Mouse (Mus musculus) lung, postnatal 0 days (tissue): ENCODE measurements around the gene Grik2. TPM values are rescaled to one million over a fixed set of nuclear protein-coding genes. Genes with fewer than 3 reads are reported as not detected.

Experiments used
- ATAC-seq: fragments of 200-750 bp; cut with Nextera tagmentation; 2 replicates; pipeline ENCODE4 v1.8.0; 2017; ENCODE audit warnings: moderate library complexity
- DNase-seq: peaks from one replicate; pipeline ENCODE4 v3.0.0-alpha.2; 2016; ENCODE audit warnings: low spot score
- H3K27ac ChIP-seq: fragments of 300-500 bp; sonication (generic); 2 replicates; pipeline ENCODE4 v1.5.1; 2014; ENCODE audit warnings: antibody characterized with exemption, mild to moderate bottlenecking, low read length, mixed read lengths
- H3K27me3 ChIP-seq: fragments of 300-500 bp; sonication (generic); replicated peaks from 2 replicates; pipeline ENCODE4 v1.6.1; 2014; ENCODE audit warnings: low read length, mixed read lengths; ENCODE audit not compliant: insufficient read depth
- H3K36me3 ChIP-seq: fragments of 300-500 bp; sonication (generic); 2 replicates; pipeline ENCODE4 v1.6.1; 2014; ENCODE audit warnings: low read length, mixed read lengths; ENCODE audit not compliant: insufficient read depth
- H3K4me1 ChIP-seq: fragments of 300-500 bp; sonication (generic); 2 replicates; pipeline ENCODE4 v1.6.1; 2014; ENCODE audit warnings: antibody characterized with exemption, low read depth, low read length, mixed read lengths; ENCODE audit not compliant: insufficient read depth
- H3K4me2 ChIP-seq: fragments of 300-500 bp; sonication (generic); replicated peaks from 2 replicates; pipeline ENCODE4 v1.6.1; 2014; ENCODE audit warnings: low read depth, mild to moderate bottlenecking, low read length, moderate library complexity, mixed read lengths
- H3K4me3 ChIP-seq: fragments of 300-500 bp; sonication (generic); 2 replicates; pipeline ENCODE4 v1.5.1; 2014; ENCODE audit warnings: low read depth, low read length
- H3K9ac ChIP-seq: fragments of 300-500 bp; sonication (generic); replicated peaks from 2 replicates; pipeline ENCODE4 v1.6.1; 2014; ENCODE audit warnings: low read depth, mild to moderate bottlenecking
- H3K9me3 ChIP-seq: fragments of 300-500 bp; sonication (generic); 2 replicates; pipeline ENCODE4 v1.6.1; 2016; ENCODE audit warnings: low read length, mixed read lengths
- CTCF ChIP-seq: IDR thresholded peaks from 2 replicates; pipeline ENCODE4 v1.5.1; 2016; ENCODE audit warnings: antibody characterized with exemption, mild to moderate bottlenecking
- EP300 ChIP-seq: IDR thresholded peaks from 2 replicates; pipeline ENCODE4 v1.6.1; 2016; ENCODE audit warnings: antibody characterized with exemption, mild to moderate bottlenecking, control low read depth
- WGBS: fragments of 180-500 bp; shearing (Covaris S2); extraction: QIAGEN DNeasy Blood & Tissue Kit; methylation state at CpG from one replicate; pipeline ENCODE4 v1.1.7; 2014; 5-methylcytosine and 5-hydroxymethylcytosine counted together
- polyA plus RNA-seq: library from polyadenylated mRNA; unstranded; fragments of >200 nt; fragmentation: Nextera tagmentation; extraction: Ambion mirVana; gene quantifications from 2 replicates; pipeline ENCODE4 v1.2.1, GENCODE M21; 2015

Grik2 gene
- polyA plus RNA-seq, 1 experiment from 2014 or later = 0.12 TPM

DNA sequence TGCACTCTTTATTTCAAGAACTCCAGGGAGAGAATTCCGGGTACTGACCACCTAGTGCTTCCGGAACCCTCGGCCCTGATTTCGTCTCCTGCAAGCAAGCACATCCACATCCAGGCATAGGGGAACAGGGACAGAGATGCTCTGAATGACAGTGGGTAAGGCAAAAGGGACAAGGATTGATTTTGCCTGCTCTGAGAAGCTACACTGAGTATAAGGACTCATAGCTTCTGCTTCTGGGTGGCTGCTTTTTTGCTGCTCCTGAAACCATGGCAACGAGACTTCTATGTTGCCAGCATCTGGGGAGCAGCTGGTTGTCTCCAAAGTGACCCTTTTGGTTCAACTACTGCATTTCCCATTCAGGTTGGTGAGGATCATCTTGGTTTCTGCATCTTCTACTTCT is 348 bp upstream of the Grik2 start:
- Histone ChIP-seq H3K9me3 (no peaks in the 10 kb centered on the region), H3K36me3 (no peaks in the 10 kb centered on the region), H3K4me2 (peak overlapping the region; percentile 65), H3K4me3 (peak overlapping the region; percentile 38), H3K4me1 (no peaks in the 10 kb centered on the region), H3K27ac (no peak overlapping the region), H3K9ac (no peak overlapping the region), H3K27me3 (peaks cover 4% of the 10 kb centered on the region; the same call in 1 of the 2 replicates)
- WGBS = 10% methylated on average over 5 of the region's 5 CpGs
- no peak for TF ChIP-seq EP300
- no peak for TF ChIP-seq CTCF
- DNase-seq = no peak
- ATAC-seq = no peak

DNA sequence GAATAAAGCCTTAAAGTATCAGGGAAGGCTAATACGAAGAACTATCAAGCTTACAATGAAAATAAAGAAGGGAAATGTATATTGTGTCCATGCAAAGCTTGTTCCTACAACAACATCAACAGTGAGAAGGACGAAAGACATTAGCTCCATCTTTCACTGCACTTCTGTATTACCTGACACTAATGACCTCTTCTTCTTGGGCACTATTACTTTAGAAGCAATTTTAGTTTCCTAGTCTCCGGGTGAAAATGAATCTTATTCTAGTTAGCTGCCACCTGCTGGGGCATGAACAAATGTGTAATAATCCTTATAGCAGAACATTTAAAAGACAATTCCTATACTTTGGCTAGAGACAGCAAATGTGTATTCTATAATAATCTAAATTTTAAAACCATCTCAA is 1.9 kb downstream of the Grik2 start:
- peaks cover 4% of the 10 kb centered on the region; the same call in 1 of the 2 replicates for H3K27me3 ChIP-seq
- TF ChIP-seq EP300 = no peak
- TF ChIP-seq CTCF = no peak
- no peak overlapping the region for H3K4me3 ChIP-seq
- no peaks in the 10 kb centered on the region for H3K36me3 ChIP-seq
- no peak overlapping the region for H3K4me2 ChIP-seq
- H3K27ac ChIP-seq = no peak overlapping the region
- no peaks in the 10 kb centered on the region for H3K9me3 ChIP-seq
- ATAC-seq (no peak), DNase-seq (no peak)
- WGBS = 51% methylated on average over 3 of the region's 3 CpGs
- no peak overlapping the region for H3K9ac ChIP-seq
- no peaks in the 10 kb centered on the region for H3K4me1 ChIP-seq

DNA sequence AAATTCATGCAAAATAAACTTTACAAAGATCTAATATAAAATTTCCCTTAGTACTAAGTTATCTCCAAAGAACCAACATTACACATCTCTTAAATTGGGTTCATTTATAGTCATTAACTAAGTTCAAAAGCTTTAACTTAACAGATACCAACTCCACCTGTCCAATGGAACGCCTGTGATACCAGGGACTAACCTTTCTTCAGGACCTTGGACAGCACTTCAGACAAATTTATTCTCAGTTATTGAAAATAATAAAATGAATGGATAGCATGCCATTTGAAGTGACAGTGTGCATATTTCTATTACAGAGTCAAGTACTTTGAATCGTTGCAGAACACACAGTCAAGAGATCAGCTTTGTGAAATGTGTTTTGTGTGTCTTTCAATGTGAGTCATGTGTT is 3.1 kb downstream of the Grik2 start:
- no peak for TF ChIP-seq CTCF
- no peak for TF ChIP-seq EP300
- no peak overlapping the region for H3K4me3 ChIP-seq
- WGBS = 31% methylated on average over 2 of the region's 2 CpGs
- no peaks in the 10 kb centered on the region for H3K36me3 ChIP-seq
- H3K9ac ChIP-seq = no peak overlapping the region
- no peaks in the 10 kb centered on the region for H3K9me3 ChIP-seq
- H3K27ac ChIP-seq = no peak overlapping the region
- no peak overlapping the region for H3K4me2 ChIP-seq
- ATAC-seq (no peak), DNase-seq (no peak)
- H3K27me3 ChIP-seq = peaks cover 4% of the 10 kb centered on the region; the same call in 1 of the 2 replicates
- no peaks in the 10 kb centered on the region for H3K4me1 ChIP-seq

DNA sequence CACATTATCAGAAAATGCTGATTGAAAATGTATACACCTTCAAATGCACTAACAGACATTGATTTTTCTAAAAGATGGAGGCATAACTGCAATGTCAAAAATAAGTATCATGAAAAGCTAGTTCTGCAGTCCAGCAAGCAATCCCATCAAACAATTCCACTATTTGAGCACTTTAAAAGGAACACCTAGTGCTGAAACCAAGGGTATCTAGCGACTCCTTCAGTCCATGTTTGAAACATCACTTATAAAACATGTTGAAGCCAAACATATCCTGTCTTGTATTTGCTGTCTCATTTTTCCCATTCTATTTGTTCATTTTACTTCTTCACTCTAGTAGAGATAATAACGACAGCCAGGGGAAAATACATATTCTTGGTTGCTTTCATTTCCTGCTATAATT is 3.7 kb downstream of the Grik2 start:
- 15% methylated on average over 2 of the region's 2 CpGs for WGBS
- no peaks in the 10 kb centered on the region for H3K4me1 ChIP-seq

DNA sequence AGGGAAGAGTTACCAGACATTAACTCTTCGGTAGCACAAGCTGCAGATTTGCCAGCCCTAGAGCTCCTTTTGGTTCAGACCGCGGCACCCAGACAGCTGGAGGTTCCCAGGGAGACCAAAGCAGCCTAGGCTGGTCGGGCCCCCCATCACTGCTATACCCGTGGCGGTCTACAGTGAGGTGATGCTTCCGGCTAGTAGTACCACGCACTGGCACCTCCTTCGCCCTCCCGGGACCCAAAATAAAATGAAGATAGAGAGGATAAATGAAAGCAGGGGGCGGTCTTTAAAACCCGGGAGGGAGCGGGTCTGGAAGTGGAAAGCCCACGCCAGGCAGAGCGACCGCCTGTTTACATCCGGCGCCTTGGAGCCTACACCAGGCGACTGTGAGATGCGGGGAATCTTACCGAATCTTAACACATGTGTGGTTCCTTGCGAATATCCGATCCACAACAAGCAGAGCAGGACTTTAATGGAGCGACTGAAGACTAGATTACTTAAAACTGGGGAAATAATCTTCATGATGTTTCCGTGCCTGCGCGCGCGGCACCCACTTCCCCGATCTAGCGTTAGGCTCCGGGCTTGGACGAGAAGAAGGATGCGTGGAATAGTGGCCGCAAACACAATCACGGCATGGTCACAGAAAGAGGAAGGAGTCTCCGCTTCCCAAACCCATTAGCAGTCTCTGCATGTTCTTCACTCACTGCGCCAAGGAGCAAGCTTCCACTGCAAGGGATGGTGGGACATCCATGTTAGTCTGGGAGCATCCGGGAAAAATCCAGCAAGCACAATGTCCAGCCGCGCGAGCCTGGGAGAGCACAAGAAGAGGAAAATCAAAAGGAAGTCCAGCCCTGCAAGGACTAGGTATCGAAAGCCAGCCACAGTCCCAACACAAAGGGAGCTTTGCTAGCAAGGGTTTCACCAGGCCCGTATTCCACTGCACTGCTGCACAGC is 5.5 kb downstream of the Grik2 start:
- DNase-seq (no peak), ATAC-seq (no peak)
- H3K27me3 ChIP-seq = no peaks in the 10 kb centered on the region
- peak overlapping the region; percentile 32 for H3K4me3 ChIP-seq
- H3K36me3 ChIP-seq = no peaks in the 10 kb centered on the region
- no peak for TF ChIP-seq EP300
- no peak for TF ChIP-seq CTCF
- H3K9me3 ChIP-seq = no peaks in the 10 kb centered on the region
- under 1% methylated on average over 44 of the region's 44 CpGs for WGBS
- peak overlapping the region; percentile 46 for H3K4me2 ChIP-seq
- H3K4me1 ChIP-seq = no peaks in the 10 kb centered on the region
- H3K27ac ChIP-seq = no peak overlapping the region
- no peak overlapping the region for H3K9ac ChIP-seq

More for the DNA sequence above, 3.7 kb downstream of the Grik2 start:
- Histone ChIP-seq H3K4me3 (no peak overlapping the region), H3K27me3 (peaks cover 4% of the 10 kb centered on the region; the same call in 1 of the 2 replicates), H3K27ac (no peak overlapping the region), H3K36me3 (no peaks in the 10 kb centered on the region), H3K9me3 (no peaks in the 10 kb centered on the region), H3K4me2 (no peak overlapping the region), H3K9ac (no peak overlapping the region)
- no peak for ATAC-seq
- DNase-seq = no peak
- TF ChIP-seq EP300 = no peak
- 0 out of 2 replicates have a peak, but pooled peaks have one; percentile 13 for TF ChIP-seq CTCF

DNA sequence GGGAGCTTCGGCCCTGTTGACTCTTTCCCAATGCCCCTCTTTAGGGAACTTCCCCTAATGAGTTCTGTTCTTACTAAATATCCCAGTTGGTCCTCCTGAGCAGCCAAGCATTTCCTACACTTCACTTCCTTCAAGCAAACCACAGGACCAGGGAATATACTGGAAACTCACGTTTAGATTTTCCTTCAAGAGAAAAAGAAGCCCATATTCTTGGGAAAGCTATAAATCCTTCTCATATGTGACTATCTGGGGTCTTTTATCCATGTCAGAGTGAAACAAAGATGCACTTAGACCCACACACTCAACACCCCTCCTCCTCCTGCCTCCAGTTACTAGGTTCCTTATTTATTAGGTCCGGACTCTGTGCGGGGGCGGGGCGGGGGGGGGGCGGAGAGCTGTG is 6.5 kb downstream of the Grik2 start:
- TF ChIP-seq CTCF = no peak
- no peak for TF ChIP-seq EP300
- no peak overlapping the region for H3K27ac ChIP-seq
- ATAC-seq = no peak
- no peaks in the 10 kb centered on the region for H3K4me1 ChIP-seq
- no peaks in the 10 kb centered on the region for H3K27me3 ChIP-seq
- WGBS = 9% methylated on average over 7 of the region's 7 CpGs
- no peaks in the 10 kb centered on the region for H3K9me3 ChIP-seq
- no peak for DNase-seq
- no peaks in the 10 kb centered on the region for H3K36me3 ChIP-seq
- peak overlapping the region; percentile 32; the same call in 1 of the 2 replicates for H3K4me3 ChIP-seq
- H3K9ac ChIP-seq = no peak overlapping the region
- H3K4me2 ChIP-seq = peak overlapping the region; percentile 46; the same call in 1 of the 2 replicates
